Mouse (Mus musculus) heart, embryonic 14.5 days (tissue): ENCODE measurements around the gene Mysm1. TPM values are rescaled to one million over a fixed set of nuclear protein-coding genes. Genes with fewer than 3 reads are reported as not detected.

Experiments used
- ATAC-seq: fragments of 200-750 bp; cut with Nextera tagmentation; 2 replicates; pipeline ENCODE4 v1.8.0; 2017; ENCODE audit warnings: low read depth, moderate TSS enrichment; ENCODE audit not compliant: insufficient number of reproducible peaks, insufficient read depth, low FRiP score
- H3K27ac ChIP-seq, 2 experiments: fragments of 200-500 bp in 1 of 2; fragments of 300-500 bp in 1 of 2; sonication (generic) in 1 of 2; replicated peaks in 1 of 2; 2 replicates each; pipeline ENCODE4 v1.5.1; 2012 to 2014; ENCODE audit warnings: low read depth in 2 of 2, low read length in 2 of 2, control low read depth in 1 of 2, mild to moderate bottlenecking in 1 of 2, mixed read lengths in 1 of 2; ENCODE audit not compliant: control insufficient read depth in 1 of 2, insufficient read depth in 1 of 2
- H3K27me3 ChIP-seq: fragments of 300-500 bp; sonication (generic); 2 replicates; pipeline ENCODE4 v1.6.1; 2014; ENCODE audit warnings: mild to moderate bottlenecking, low read length, control low read depth; ENCODE audit not compliant: control insufficient read depth, insufficient read depth
- H3K36me3 ChIP-seq: fragments of 300-500 bp; sonication (generic); 2 replicates; pipeline ENCODE4 v1.6.1; 2014; ENCODE audit warnings: mild to moderate bottlenecking, control low read depth, low read length, mixed read lengths; ENCODE audit not compliant: control insufficient read depth, insufficient read depth
- H3K4me1 ChIP-seq, 2 experiments: fragments of 200-500 bp in 1 of 2; fragments of 300-500 bp in 1 of 2; sonication (generic) in 1 of 2; 2 replicates each; pipeline ENCODE4 v1.6.1; 2012 to 2014; ENCODE audit warnings: low read length in 2 of 2, control low read depth in 1 of 2, mixed read lengths in 1 of 2; ENCODE audit not compliant: control insufficient read depth in 2 of 2, insufficient read depth in 2 of 2
- H3K4me2 ChIP-seq: fragments of 300-500 bp; sonication (generic); 2 replicates; pipeline ENCODE4 v1.6.1; 2014; ENCODE audit warnings: mild to moderate bottlenecking, low read length
- H3K4me3 ChIP-seq, 2 experiments: fragments of 200-500 bp in 1 of 2; fragments of 300-500 bp in 1 of 2; sonication (generic) in 1 of 2; 2 replicates each; pipeline ENCODE4 v1.5.1; 2012 to 2014; ENCODE audit warnings: low read length in 2 of 2, mild to moderate bottlenecking in 2 of 2, control low read depth in 1 of 2, low read depth in 1 of 2, moderate library complexity in 1 of 2; ENCODE audit not compliant: control insufficient read depth in 1 of 2, insufficient read depth in 1 of 2
- H3K9ac ChIP-seq: fragments of 300-500 bp; sonication (generic); 2 replicates; pipeline ENCODE4 v1.6.1; 2014; ENCODE audit warnings: mild to moderate bottlenecking, low read length
- H3K9me3 ChIP-seq: fragments of 300-500 bp; sonication (generic); 2 replicates; pipeline ENCODE4 v1.6.1; 2016; ENCODE audit warnings: low read length, control low read depth; ENCODE audit not compliant: control insufficient read depth
- WGBS: fragments of 180-500 bp; shearing (Covaris S2); extraction: QIAGEN DNeasy Blood & Tissue Kit; methylation state at CpG from one replicate; pipeline ENCODE4 v1.1.7; 2014; 5-methylcytosine and 5-hydroxymethylcytosine counted together
- polyA plus RNA-seq: library from polyadenylated mRNA; unstranded; fragments of >200 nt; fragmentation: Nextera tagmentation; extraction: Ambion mirVana; gene quantifications from 2 replicates; pipeline ENCODE4 v1.2.1, GENCODE M21; 2014

Mysm1 gene
- 19.5 and 21.5 TPM in 2 replicates for polyA plus RNA-seq

DNA sequence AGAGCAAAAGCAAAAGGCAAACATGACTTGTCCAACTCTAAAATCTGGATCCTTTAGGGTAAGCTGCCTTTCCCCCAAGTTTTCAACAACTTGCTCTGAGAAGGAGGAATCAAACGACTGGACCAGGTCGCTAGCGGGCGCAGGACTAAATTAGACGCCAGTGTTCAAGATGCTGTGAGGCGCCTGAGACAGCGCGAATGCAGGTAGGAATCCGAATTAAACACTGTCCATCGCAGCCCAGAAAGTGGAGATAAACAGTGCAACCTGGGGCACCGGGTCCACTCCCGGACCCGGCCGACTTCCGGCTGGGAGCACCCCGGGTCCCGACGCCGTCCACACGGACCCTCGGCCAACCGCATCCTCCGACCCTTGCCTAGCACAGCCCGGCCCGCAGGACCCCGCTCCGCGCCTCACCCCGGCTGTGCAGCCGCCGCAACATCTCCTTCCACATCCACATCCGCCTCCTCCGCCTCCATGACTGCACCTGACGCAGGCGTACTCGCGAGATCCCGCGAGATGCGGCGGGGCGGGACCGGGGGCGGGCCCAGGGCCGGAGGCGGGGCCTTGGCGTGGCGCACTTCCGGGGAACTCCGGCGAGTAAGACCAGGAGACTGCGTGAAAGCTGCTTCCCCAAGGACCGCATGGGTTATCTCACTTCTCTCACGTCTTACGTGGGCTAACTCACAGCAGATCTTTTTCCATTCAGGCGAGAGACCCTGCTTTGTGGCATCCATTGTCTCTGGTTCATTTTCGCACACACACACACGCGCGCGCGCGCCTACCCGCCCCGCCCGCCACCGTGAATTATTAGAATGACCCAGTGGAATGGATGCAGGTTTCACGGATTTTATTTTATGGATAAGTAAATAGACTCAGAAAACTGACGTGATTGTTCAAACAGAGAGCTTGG lies at the start of gene Mysm1:
Gene Mysm1 (minus strand): TSS at position 511 of the 910 bp plus-strand sequence.
- peak within 1 kb of the TSS; percentile 91 for H3K4me2 ChIP-seq
- H3K36me3 ChIP-seq, result peaks cover 18% of the 10 kb centered on the region
- H3K27ac ChIP-seq, result peak within 1 kb of the TSS; percentile 80 to 91
- peak; percentile 99 for ATAC-seq
- H3K4me3 ChIP-seq, result peak within 1 kb of the TSS; percentile 89 to 95
- no peaks in the 10 kb centered on the region for H3K9me3 ChIP-seq
- under 1% methylated on average over 69 of the region's 69 CpGs for WGBS
- no peaks in the 10 kb centered on the region for H3K27me3 ChIP-seq
- peaks cover 0 to 16% of the 10 kb centered on the region in 2 experiments; a peak in 2 of 4 replicates for H3K4me1 ChIP-seq
- H3K9ac ChIP-seq, result peak within 1 kb of the TSS; percentile 96

DNA sequence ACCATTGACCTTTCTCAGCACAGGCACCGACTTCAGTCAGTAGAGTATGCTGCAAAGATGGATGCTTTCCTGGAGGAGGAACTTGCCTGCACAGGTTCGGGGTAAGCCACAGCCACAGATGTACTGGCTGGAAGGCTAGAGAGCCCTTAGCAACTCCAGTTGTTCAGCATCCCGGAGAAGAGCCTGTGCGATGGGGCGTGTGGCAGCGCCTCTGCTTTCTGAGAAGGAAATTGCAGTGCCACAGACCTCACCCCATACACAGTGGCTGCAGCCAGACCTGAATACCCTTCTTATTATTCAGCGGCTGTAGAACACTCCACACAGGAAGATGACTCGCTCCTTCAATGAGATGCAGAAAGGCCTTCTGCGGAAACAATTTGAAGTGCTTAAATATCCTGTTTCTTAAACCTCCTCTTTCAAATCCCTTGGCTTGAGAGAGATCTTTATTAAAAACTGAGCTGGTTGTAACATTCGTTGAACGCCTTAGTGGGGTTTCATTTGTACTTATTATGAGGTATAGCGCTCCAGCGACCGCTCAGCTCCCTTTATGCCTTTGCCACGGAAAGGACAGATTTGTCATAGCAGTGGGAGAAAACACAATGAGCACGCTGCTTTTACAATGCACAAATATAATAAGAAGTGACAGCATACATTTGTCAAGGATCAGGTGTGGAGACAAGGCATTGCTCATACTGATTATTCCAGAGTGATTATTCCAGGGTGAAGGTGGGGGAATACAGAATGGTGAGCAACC lies 47.1 kb upstream of the Mysm1 start:
- WGBS, result 80% methylated on average over 16 of the region's 16 CpGs
- peaks cover 0 to 3% of the 10 kb centered on the region in 2 experiments; a peak in 2 of 4 replicates for H3K4me1 ChIP-seq
- no peak overlapping the region for H3K27ac ChIP-seq
- no peaks in the 10 kb centered on the region for H3K27me3 ChIP-seq
- no peaks in the 10 kb centered on the region for H3K9me3 ChIP-seq
- no peak for ATAC-seq
- H3K4me2 ChIP-seq, result no peak overlapping the region
- no peak overlapping the region for H3K9ac ChIP-seq
- H3K4me3 ChIP-seq, result no peak overlapping the region
- H3K36me3 ChIP-seq, result no peaks in the 10 kb centered on the region

DNA sequence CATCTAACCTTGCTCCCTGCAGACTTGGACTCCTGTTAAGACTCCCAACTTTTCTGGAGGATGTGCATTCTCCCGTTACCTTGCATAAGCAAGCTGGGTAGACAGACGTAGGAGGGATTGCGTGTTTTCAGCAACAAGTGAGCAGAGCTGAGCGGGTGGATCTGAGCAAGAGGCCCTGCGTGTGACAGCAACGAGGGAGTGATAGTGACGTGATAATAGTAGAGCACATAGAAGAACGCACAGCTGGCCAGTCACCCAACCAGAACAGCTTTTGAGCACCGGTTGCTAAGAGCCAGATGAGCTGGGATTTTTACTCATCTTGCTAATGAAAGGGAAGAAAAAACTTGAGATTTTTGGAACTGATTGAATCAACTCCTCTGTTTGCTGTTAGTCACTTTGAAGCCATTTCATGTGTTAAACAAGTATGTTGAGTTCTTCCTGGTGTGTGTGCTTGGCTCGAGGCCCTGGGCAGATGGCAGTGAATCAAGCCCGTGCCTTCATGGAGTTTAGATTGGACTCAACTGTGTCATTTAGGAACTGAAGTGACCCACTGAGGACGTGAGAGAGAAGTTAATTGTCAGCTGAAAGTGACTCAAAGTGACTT lies 44.6 kb upstream of the Mysm1 start:
- 76% methylated on average over 12 of the region's 12 CpGs for WGBS
- 0 out of 4 replicates have a peak, but pooled peaks cover 0 to 2% of the 10 kb centered on the region in 2 experiments for H3K4me1 ChIP-seq
- H3K4me2 ChIP-seq, result no peak overlapping the region
- no peak overlapping the region for H3K27ac ChIP-seq
- H3K9me3 ChIP-seq, result no peaks in the 10 kb centered on the region
- H3K4me3 ChIP-seq, result no peak overlapping the region
- no peak overlapping the region for H3K9ac ChIP-seq
- no peaks in the 10 kb centered on the region for H3K27me3 ChIP-seq
- no peak for ATAC-seq
- no peaks in the 10 kb centered on the region for H3K36me3 ChIP-seq

DNA sequence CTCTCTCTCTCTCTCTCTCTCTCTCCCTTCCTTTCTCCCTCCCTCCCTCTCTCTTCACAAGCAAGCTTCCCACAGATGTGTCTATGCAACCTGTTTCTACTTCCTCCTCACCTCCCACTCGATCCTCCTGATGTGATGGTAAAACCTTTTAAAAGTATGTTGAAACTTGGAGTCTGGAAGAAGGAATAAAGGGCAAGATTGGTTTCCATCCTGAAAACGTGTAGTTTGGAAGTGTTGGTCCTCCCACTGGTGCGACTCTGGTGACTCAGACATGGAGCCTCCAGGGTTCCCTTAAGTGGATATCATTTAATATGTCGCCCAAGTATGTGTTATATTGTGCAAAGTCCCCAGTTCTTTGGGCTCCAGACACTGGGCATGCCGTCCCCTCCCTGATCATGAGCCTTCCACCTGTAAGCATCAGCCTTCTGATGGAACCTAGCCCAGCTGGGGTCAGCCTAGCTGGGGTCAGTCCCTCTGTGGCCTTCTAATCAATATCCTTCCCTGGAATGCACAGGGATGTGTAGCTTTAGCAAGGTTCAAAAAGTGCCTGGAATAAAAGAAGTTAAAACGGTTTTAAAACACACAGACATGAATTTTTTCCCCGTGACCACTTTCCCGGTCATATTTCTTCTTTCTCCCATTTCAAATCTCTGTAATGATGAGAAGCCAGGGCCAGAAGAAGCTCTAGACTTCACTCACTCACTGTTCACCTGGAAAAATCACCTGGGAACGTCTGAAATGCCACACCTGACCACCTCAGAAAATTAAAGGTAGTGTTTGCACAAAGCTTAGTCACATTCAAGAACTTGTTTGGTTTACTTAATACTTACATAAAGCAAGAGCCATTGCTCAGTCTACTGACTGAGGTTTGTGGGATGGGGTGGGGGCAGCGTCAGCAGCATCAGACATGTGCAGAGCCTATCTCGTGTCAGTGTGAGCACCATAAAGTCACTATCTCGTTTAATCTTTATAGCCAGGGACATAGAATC lies 43.0 kb upstream of the Mysm1 start:
- 77% methylated on average over 12 of the region's 12 CpGs for WGBS
- Histone ChIP-seq H3K4me1 (0 out of 4 replicates have a peak, but pooled peaks cover 0 to 2% of the 10 kb centered on the region in 2 experiments), H3K9ac (no peak overlapping the region), H3K4me2 (no peak overlapping the region), H3K27me3 (no peaks in the 10 kb centered on the region), H3K27ac (no peak overlapping the region), H3K4me3 (no peak overlapping the region), H3K9me3 (no peaks in the 10 kb centered on the region), H3K36me3 (no peaks in the 10 kb centered on the region)
- ATAC-seq, result no peak

DNA sequence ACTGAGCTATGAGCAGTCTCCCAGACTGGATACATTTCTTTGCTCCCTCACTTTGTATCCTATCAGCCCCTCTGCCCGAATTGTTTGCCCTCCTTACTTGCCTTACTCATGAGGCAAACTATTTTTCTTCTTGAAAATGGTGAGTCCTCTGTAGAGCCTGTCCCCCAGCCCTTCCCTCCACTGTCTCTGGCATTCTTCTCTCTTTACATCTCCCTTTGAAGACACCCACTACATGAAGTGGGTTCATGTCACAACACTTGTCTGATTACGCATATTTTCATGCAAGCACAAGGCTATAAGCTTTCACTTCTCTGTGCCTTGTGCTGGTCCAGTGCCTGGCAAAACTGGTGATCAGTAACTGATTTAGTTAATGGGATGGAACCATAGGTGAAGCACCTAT lies 41.3 kb upstream of the Mysm1 start:
- Histone ChIP-seq H3K9me3 (no peaks in the 10 kb centered on the region), H3K36me3 (no peaks in the 10 kb centered on the region), H3K4me3 (no peak overlapping the region), H3K4me2 (no peak overlapping the region), H3K4me1 (0 out of 4 replicates have a peak, but pooled peaks cover 0 to 2% of the 10 kb centered on the region in 2 experiments), H3K9ac (no peak overlapping the region), H3K27ac (no peak overlapping the region), H3K27me3 (no peaks in the 10 kb centered on the region)
- 75% methylated on average over 2 of the region's 2 CpGs for WGBS
- no peak for ATAC-seq

DNA sequence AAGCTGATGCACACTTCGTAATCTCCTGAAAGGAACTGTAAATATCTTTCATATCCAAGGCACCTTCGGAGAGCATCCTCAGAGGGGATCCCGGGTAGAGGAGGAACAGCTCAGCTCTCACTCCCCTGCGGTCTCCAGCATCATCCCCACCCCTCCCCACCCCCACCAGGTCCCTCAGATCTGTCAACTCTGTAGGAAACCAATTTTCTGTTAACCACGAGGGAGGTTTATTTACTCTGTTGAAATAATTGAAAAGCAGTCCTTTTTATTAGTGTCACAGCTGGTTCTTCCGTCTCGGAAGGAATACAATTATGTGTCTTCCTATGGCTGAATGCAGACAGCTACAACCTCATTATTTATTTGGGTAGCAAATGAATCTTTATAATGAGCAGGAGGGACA lies 39.3 kb upstream of the Mysm1 start:
- 0 out of 4 replicates have a peak, but pooled peaks cover 0 to under 1% of the 10 kb centered on the region in 2 experiments for H3K4me1 ChIP-seq
- no peak overlapping the region for H3K27ac ChIP-seq
- no peaks in the 10 kb centered on the region for H3K27me3 ChIP-seq
- 49% methylated on average over 7 of the region's 7 CpGs for WGBS
- no peak overlapping the region for H3K4me2 ChIP-seq
- ATAC-seq, result no peak
- H3K4me3 ChIP-seq, result no peak overlapping the region
- H3K36me3 ChIP-seq, result no peaks in the 10 kb centered on the region
- H3K9me3 ChIP-seq, result no peaks in the 10 kb centered on the region
- H3K9ac ChIP-seq, result no peak overlapping the region
